Mouse (Mus musculus) olfactory bulb, adult 2 months (tissue): ENCODE data around the gene Twsg1.

Source experiments
- CTCF ChIP-seq: fragments of 200-500 bp; IDR thresholded peaks from 2 replicates; pipeline ENCODE4 v1.5.1; 2012; ENCODE audit warnings: low read depth, mild to moderate bottlenecking, low read length, moderate library complexity; ENCODE audit not compliant: insufficient read depth
- POLR2A ChIP-seq: fragments of 200-500 bp; IDR thresholded peaks from 2 replicates; pipeline ENCODE4 v1.6.1; 2012; ENCODE audit warnings: mild to moderate bottlenecking, low read depth, low read length, moderate library complexity; ENCODE audit not compliant: insufficient read depth

- TF ChIP-seq CTCF (no peak), POLR2A (no peak)
Observed at GRCm38 (mm10) chr17:65930158-65930826, 20.7 kb downstream of the Twsg1 start.
